Mouse (Mus musculus) adrenal gland, postnatal 25 days (tissue): Measurements from ENCODE around the gene Lsamp. TPM values are rescaled to one million over a fixed set of nuclear protein-coding genes. Genes with fewer than 3 reads are reported as not detected.
"Not testable (repeated sequence)": the region's sequence is repeated elsewhere in the genome, so short reads cannot be mapped to it uniquely, and the experiment has no call there.

Experiments
- DNase-seq: peaks from one replicate; pipeline ENCODE4 v3.0.0; 2021; ENCODE audit warnings: mixed read lengths
- total RNA-seq: library from RNA; stranded (reverse); gene quantifications from 2 replicates; pipeline ENCODE4 v1.2.3, GENCODE M21; 2021

The Lsamp gene
- total RNA-seq, 1 experiment from 2014 or later, result 8.0 TPM

GRCm38 (mm10) chr16:40491606-40492005 is 507.4 kb downstream of the Lsamp start:
- no peak for DNase-seq

- no peak for DNase-seq
These were observed 520.2 kb downstream of the Lsamp start for GRCm38 (mm10) chr16:40504262-40504960.

- no peak for DNase-seq
These were observed 525.2 kb downstream of the Lsamp start for GRCm38 (mm10) chr16:40509146-40510030.

GRCm38 (mm10) chr16:40536754-40537153 is 552.6 kb downstream of the Lsamp start:
- no peak for DNase-seq

- DNase-seq, result no peak
These were observed 565.5 kb downstream of the Lsamp start for GRCm38 (mm10) chr16:40549663-40550062.

- DNase-seq, result no peak
These were observed 571.4 kb downstream of the Lsamp start for GRCm38 (mm10) chr16:40555608-40556007.

GRCm38 (mm10) chr16:40557680-40558249 is 573.6 kb downstream of the Lsamp start:
- DNase-seq, result no peak

- no peak for DNase-seq
These were observed 583.3 kb downstream of the Lsamp start for GRCm38 (mm10) chr16:40567431-40567941.

- no peak for DNase-seq
These were observed 588.1 kb downstream of the Lsamp start for GRCm38 (mm10) chr16:40572085-40572745.

- DNase-seq, result no peak
These were observed 597.9 kb downstream of the Lsamp start for GRCm38 (mm10) chr16:40582076-40582475.

GRCm38 (mm10) chr16:40593161-40593560 is 609.0 kb downstream of the Lsamp start:
- DNase-seq, result no peak

GRCm38 (mm10) chr16:40601431-40602387 is 617.5 kb downstream of the Lsamp start:
- no peak for DNase-seq

GRCm38 (mm10) chr16:40607509-40607908 is 623.3 kb downstream of the Lsamp start:
- no peak for DNase-seq

GRCm38 (mm10) chr16:40616697-40617096 is 632.5 kb downstream of the Lsamp start:
- not testable (repeated sequence) for DNase-seq

GRCm38 (mm10) chr16:40621086-40621485 is 636.9 kb downstream of the Lsamp start:
- not testable (repeated sequence) for DNase-seq

- DNase-seq, result no peak
These were observed 643.0 kb downstream of the Lsamp start for GRCm38 (mm10) chr16:40627159-40627558.

GRCm38 (mm10) chr16:40639621-40640371 is 655.6 kb downstream of the Lsamp start:
- DNase-seq, result no peak

GRCm38 (mm10) chr16:40652800-40653199 is 668.6 kb downstream of the Lsamp start:
- no peak for DNase-seq

- no peak for DNase-seq
These were observed 669.3 kb downstream of the Lsamp start for GRCm38 (mm10) chr16:40653508-40653907.

GRCm38 (mm10) chr16:40656347-40656746 is 672.2 kb downstream of the Lsamp start:
- DNase-seq, result no peak
